Mouse (Mus musculus): ENCODE results near the gene Tardbp. TPM values are rescaled to one million over a fixed set of nuclear protein-coding genes. Genes with fewer than 3 reads are reported as not detected.

Gene Tardbp
- total RNA-seq (2012; rRNA removed) = 176 and 238 TPM in 2 replicates
- total RNA-seq (2014; rRNA removed) = 341 and 403 TPM in 2 replicates
- 617 and 618 TPM in 2 replicates for polyA plus RNA-seq (2012; ENCODE audit: insufficient read length, low read depth)

- Histone ChIP-seq H3K4me1 (ENCODE audit: control insufficient read depth in 1 of 2, insufficient read depth in 2 of 2) (peaks cover 6 to 36% of the 10 kb centered on the region in 2 experiments), H3K4me3 (replicated peaks in 1 of 3; ENCODE audit: low read depth in 2 of 3, low read length in 2 of 3, poor library complexity in 1 of 3) (peak within 1 kb of the TSS; percentile 87 to 99 (median 94)), H3K9ac (ENCODE audit: insufficient read depth, low read depth) (peak within 1 kb of the TSS; percentile 99), H3K27me3 (replicated peaks) (no peaks in the 10 kb centered on the region), H3K79me2 (replicated peaks; ENCODE audit: control insufficient read depth, extremely low read depth, insufficient read depth, poor library complexity, severe bottlenecking) (peaks cover 48% of the 10 kb centered on the region), H3K27ac (ENCODE audit: insufficient read depth, low read depth) (peak within 1 kb of the TSS; percentile 92), H3K36me3 (replicated peaks in 1 of 2; ENCODE audit: control insufficient read depth in 1 of 2, insufficient read depth in 1 of 2, low read length in 1 of 2) (peaks cover 27 to 33% of the 10 kb centered on the region in 2 experiments), H3K4me2 (ENCODE audit: insufficient read depth, low read depth, poor library complexity, severe bottlenecking) (peak within 1 kb of the TSS; percentile 95; the same call in 1 of the 2 replicates), H3K9me3 (replicated peaks; ENCODE audit: low read length) (no peaks in the 10 kb centered on the region)
- TF ChIP-seq PAX5 (IDR thresholded peaks at IDR 0.05; ENCODE audit: low read length) = no peak
- peak; percentile 90 for TF ChIP-seq NELFE (IDR thresholded peaks at IDR 0.05; ENCODE audit: low read depth, low read length)
- no peak for TF ChIP-seq MAFK (IDR thresholded peaks at IDR 0.05; ENCODE audit: insufficient replicate concordance, low read length)
- TF ChIP-seq CHD1 (IDR thresholded peaks at IDR 0.05; ENCODE audit: low read depth, low read length) = peak; percentile 100
- TF ChIP-seq RAD21 (IDR thresholded peaks at IDR 0.05; ENCODE audit: low read depth, low read length) = no peak
- no peak for TF ChIP-seq RCOR1 (conservative IDR thresholded peaks at IDR 0.05; ENCODE audit: low read depth, low read length)
- no peak for TF ChIP-seq MAZ (IDR thresholded peaks at IDR 0.05; ENCODE audit: low read depth, low read length)
- no peak for TF ChIP-seq EP300 (IDR thresholded peaks at IDR 0.05; ENCODE audit: low read length)
- no peak for TF ChIP-seq SMC3 (IDR thresholded peaks at IDR 0.05; ENCODE audit: low read depth, low read length)
- TF ChIP-seq USF1 (IDR thresholded peaks at IDR 0.05; ENCODE audit: low read depth, low read length) = no peak
- TF ChIP-seq SIN3A (IDR thresholded peaks at IDR 0.05; ENCODE audit: low read length) = no peak
- no peak for TF ChIP-seq JUN (IDR thresholded peaks at IDR 0.05; ENCODE audit: insufficient read depth, low read depth, low read length)
- no peak for TF ChIP-seq ZKSCAN1 (IDR thresholded peaks at IDR 0.05; ENCODE audit: borderline replicate concordance, low read depth, low read length)
- no peak for TF ChIP-seq ETS1 (conservative IDR thresholded peaks at IDR 0.05; ENCODE audit: low read depth, low read length)
- TF ChIP-seq MXI1 (IDR thresholded peaks at IDR 0.05; ENCODE audit: low read depth, low read length) = no peak; the same call in 1 of the 2 replicates
- peak; percentile 97 for TF ChIP-seq CHD2 (IDR thresholded peaks at IDR 0.05; ENCODE audit: low read length)
- TF ChIP-seq E2F4 (IDR thresholded peaks at IDR 0.05; ENCODE audit: insufficient replicate concordance, low read depth, low read length) = no peak
- TF ChIP-seq TCF12 (IDR thresholded peaks at IDR 0.05; ENCODE audit: low read depth, low read length) = peak; percentile 85
- TF ChIP-seq NRF1 (IDR thresholded peaks at IDR 0.05; ENCODE audit: low read depth, low read length) = peak; percentile 78
- TF ChIP-seq MAX (IDR thresholded peaks at IDR 0.05; ENCODE audit: low read length) = no peak
- TF ChIP-seq ZMIZ1 (IDR thresholded peaks at IDR 0.05; ENCODE audit: low read depth, low read length) = peak; percentile 75
- no peak for TF ChIP-seq JUND (conservative IDR thresholded peaks at IDR 0.05; ENCODE audit: low read depth, low read length)
- peak; percentile 88 for TF ChIP-seq TBP (conservative IDR thresholded peaks at IDR 0.05; ENCODE audit: low read depth, low read length)
- peak; percentile 80 for TF ChIP-seq HCFC1 (IDR thresholded peaks at IDR 0.05; ENCODE audit: low read depth, low read length)
- TF ChIP-seq GABPA (IDR thresholded peaks at IDR 0.05; ENCODE audit: insufficient replicate concordance, low read depth, low read length) = no peak
- peak; percentile 81 for TF ChIP-seq ELF1 (IDR thresholded peaks at IDR 0.05; ENCODE audit: low read depth, low read length)
- TF ChIP-seq POLR2A (IDR thresholded peaks at IDR 0.05; ENCODE audit: low read depth, low read length) = peak; percentile 86
- TF ChIP-seq ZNF384 (IDR thresholded peaks at IDR 0.05; ENCODE audit: low read depth, low read length) = no peak
- TF ChIP-seq UBTF (IDR thresholded peaks at IDR 0.05; ENCODE audit: low read depth, low read length) = no peak
- TF ChIP-seq CTCF (conservative IDR thresholded peaks at IDR 0.05 in 1 of 2, IDR thresholded peaks at IDR 0.05 in 1 of 2; ENCODE audit: low read depth in 2 of 2, low read length in 2 of 2) = no peak
- no peak; the same call in 1 of the 2 replicates for TF ChIP-seq BHLHE40 (IDR thresholded peaks at IDR 0.05; ENCODE audit: low read depth, low read length)
- TF ChIP-seq USF2 (conservative IDR thresholded peaks at IDR 0.05; ENCODE audit: low read depth, low read length) = no peak
- TF ChIP-seq IRF4 (IDR thresholded peaks at IDR 0.05; ENCODE audit: low read depth, low read length) = no peak
- TF ChIP-seq MEF2A (IDR thresholded peaks at IDR 0.05; ENCODE audit: borderline replicate concordance, low read depth, low read length) = peak; percentile 40; the same call in 1 of the 2 replicates
- TF ChIP-seq ZC3H11A (IDR thresholded peaks at IDR 0.05; ENCODE audit: low read depth, low read length) = no peak
- TF ChIP-seq MYC (IDR thresholded peaks at IDR 0.05; ENCODE audit: low read depth, low read length) = no peak
- peak; percentile 66; the same call in 1 of the 2 replicates for TF ChIP-seq KAT2A (IDR thresholded peaks at IDR 0.05; ENCODE audit: insufficient replicate concordance, low read length)
- no peak; the same call in none of the 2 replicates for TF ChIP-seq POLR2AphosphoS2 (IDR thresholded peaks at IDR 0.05; ENCODE audit: low read depth, low read length)
- dilution Hi-C loops (cut with MboI; ENCODE audit: extremely low pct_ligation_motif_present, extremely low pct_unique_long_range_greater_than_20kb, low sequenced_read_pairs) (no loop called here), in situ Hi-C loops (cut with MboI; ENCODE audit: low pct_ligation_motif_present, low pct_unique_long_range_greater_than_20kb, low sequenced_read_pairs) (no loop called here)
- peak; percentile 94 for DNase-seq (ENCODE audit: extremely low read depth)
These were observed at the start of gene Tardbp for GRCm38 (mm10) chr4:148626623-148627185. Tardbp (minus strand) TSS chr4:148627019.
